Mouse (Mus musculus) hindbrain, embryonic 15.5 days (tissue): ENCODE results near the gene Stxbp2. TPM values are rescaled to one million over a fixed set of nuclear protein-coding genes. Genes with fewer than 3 reads are reported as not detected.

Experiments used
- ATAC-seq: fragments of 200-750 bp; cut with Nextera tagmentation; 2 replicates; pipeline ENCODE4 v1.8.0; 2017; ENCODE audit warnings: low read depth, moderate number of reproducible peaks, moderate TSS enrichment; ENCODE audit not compliant: low FRiP score
- H3K27ac ChIP-seq: fragments of 300-500 bp; sonication (generic); replicated peaks from 2 replicates; pipeline ENCODE4 v1.5.1; 2015; ENCODE audit warnings: mild to moderate bottlenecking, inconsistent platforms
- H3K27me3 ChIP-seq: fragments of 300-500 bp; sonication (generic); 2 replicates; pipeline ENCODE4 v1.6.1; 2015; ENCODE audit warnings: control low read depth, inconsistent platforms
- H3K36me3 ChIP-seq: fragments of 300-500 bp; sonication (generic); 2 replicates; pipeline ENCODE4 v1.6.1; 2015; ENCODE audit warnings: control low read depth, inconsistent platforms
- H3K4me1 ChIP-seq: fragments of 300-500 bp; sonication (generic); replicated peaks from 2 replicates; pipeline ENCODE4 v1.6.1; 2015; ENCODE audit warnings: control low read depth, inconsistent platforms
- H3K4me2 ChIP-seq: fragments of 300-500 bp; sonication (generic); 2 replicates; pipeline ENCODE4 v1.6.1; 2015; ENCODE audit warnings: moderate library complexity, mild to moderate bottlenecking, inconsistent platforms
- H3K4me3 ChIP-seq: fragments of 300-500 bp; sonication (generic); 2 replicates; pipeline ENCODE4 v1.5.1; 2015; ENCODE audit warnings: mild to moderate bottlenecking, inconsistent platforms
- H3K9ac ChIP-seq: fragments of 300-500 bp; sonication (generic); 2 replicates; pipeline ENCODE4 v1.6.1; 2015; ENCODE audit warnings: inconsistent platforms
- H3K9me3 ChIP-seq: fragments of 300-500 bp; sonication (generic); 2 replicates; pipeline ENCODE4 v1.6.1; 2016; ENCODE audit warnings: control low read depth, inconsistent platforms
- WGBS: fragments of 180-500 bp; shearing (Covaris S2); methylation state at CpG from one replicate; pipeline ENCODE4 v1.1.7; 2015; 5-methylcytosine and 5-hydroxymethylcytosine counted together
- polyA plus RNA-seq: library from polyadenylated mRNA; unstranded; fragments of >200 nt; fragmentation: Nextera tagmentation; extraction: Ambion mirVana; gene quantifications from 2 replicates; pipeline ENCODE4 v1.2.1, GENCODE M21; 2015

Stxbp2 gene
- polyA plus RNA-seq, 1 experiment from 2014 or later: 45.3 TPM

- peaks cover 85% of the 10 kb centered on the region for H3K36me3 ChIP-seq
- H3K4me2 ChIP-seq: no peak overlapping the region
- H3K4me1 ChIP-seq: no peaks in the 10 kb centered on the region
- 85% methylated on average over 16 of the region's 16 CpGs for WGBS
- H3K4me3 ChIP-seq: no peak overlapping the region
- no peak overlapping the region for H3K9ac ChIP-seq
- H3K9me3 ChIP-seq: no peaks in the 10 kb centered on the region
- no peaks in the 10 kb centered on the region for H3K27me3 ChIP-seq
- no peak for ATAC-seq
- no peak overlapping the region for H3K27ac ChIP-seq
These were observed 24.2 kb upstream of the Stxbp2 start for GRCm38 (mm10) chr8:3606593-3606992.

GRCm38 (mm10) chr8:3607822-3608221 is 22.9 kb upstream of the Stxbp2 start:
- WGBS: 88% methylated on average over 7 of the region's 7 CpGs
- H3K36me3 ChIP-seq: peaks cover 84% of the 10 kb centered on the region

GRCm38 (mm10) chr8:3609046-3609815 is 21.5 kb upstream of the Stxbp2 start:
- no peaks in the 10 kb centered on the region for H3K4me1 ChIP-seq
- no peak overlapping the region for H3K4me3 ChIP-seq
- H3K27ac ChIP-seq: no peak overlapping the region
- no peaks in the 10 kb centered on the region for H3K9me3 ChIP-seq
- H3K9ac ChIP-seq: no peak overlapping the region
- ATAC-seq: no peak
- H3K27me3 ChIP-seq: no peaks in the 10 kb centered on the region
- no peak overlapping the region for H3K4me2 ChIP-seq
- H3K36me3 ChIP-seq: peaks cover 84% of the 10 kb centered on the region
- WGBS: 83% methylated on average over 12 of the region's 12 CpGs

More at GRCm38 (mm10) chr8:3607822-3608221, 22.9 kb upstream of the Stxbp2 start:
- H3K4me3 ChIP-seq: no peak overlapping the region
- no peak overlapping the region for H3K27ac ChIP-seq
- H3K9me3 ChIP-seq: no peaks in the 10 kb centered on the region
- no peaks in the 10 kb centered on the region for H3K4me1 ChIP-seq
- no peak overlapping the region for H3K4me2 ChIP-seq
- no peaks in the 10 kb centered on the region for H3K27me3 ChIP-seq
- ATAC-seq: no peak
- H3K9ac ChIP-seq: no peak overlapping the region

- Histone ChIP-seq H3K27me3 (no peaks in the 10 kb centered on the region), H3K9me3 (no peaks in the 10 kb centered on the region), H3K4me3 (no peak overlapping the region), H3K36me3 (peaks cover 84% of the 10 kb centered on the region), H3K27ac (no peak overlapping the region), H3K9ac (no peak overlapping the region), H3K4me2 (no peak overlapping the region), H3K4me1 (no peaks in the 10 kb centered on the region)
- no peak for ATAC-seq
- WGBS: 90% methylated on average over 6 of the region's 6 CpGs
These were observed 21.0 kb upstream of the Stxbp2 start for GRCm38 (mm10) chr8:3609816-3610150.

- Histone ChIP-seq H3K9me3 (no peaks in the 10 kb centered on the region), H3K4me3 (peak within 1 kb of the TSS; percentile 61), H3K4me2 (peak within 1 kb of the TSS; percentile 75), H3K27me3 (no peaks in the 10 kb centered on the region), H3K27ac (no peak within 1 kb of the TSS; the same call in 1 of the 2 replicates), H3K36me3 (peaks cover 18% of the 10 kb centered on the region), H3K9ac (peak within 1 kb of the TSS; percentile 63), H3K4me1 (peaks cover 25% of the 10 kb centered on the region)
- ATAC-seq: peak; percentile 96
- WGBS: under 1% methylated on average over 37 of the region's 37 CpGs
These were observed 9.4 kb upstream of the Stxbp2 start, which contains the start of the genes Xab2 and Pet100 for GRCm38 (mm10) chr8:3621199-3621970. Gene Xab2 (minus strand): TSS chr8:3621316. Gene Pet100 (plus strand): TSS chr8:3621548.

GRCm38 (mm10) chr8:3622119-3622518 is 8.6 kb upstream of the Stxbp2 start:
- peaks cover 12% of the 10 kb centered on the region for H3K36me3 ChIP-seq
- no peaks in the 10 kb centered on the region for H3K9me3 ChIP-seq
- H3K27ac ChIP-seq: no peak overlapping the region
- H3K4me3 ChIP-seq: peak overlapping the region; percentile 61
- peak overlapping the region; percentile 53; the same call in 1 of the 2 replicates for H3K9ac ChIP-seq
- peaks cover 25% of the 10 kb centered on the region for H3K4me1 ChIP-seq
- no peaks in the 10 kb centered on the region for H3K27me3 ChIP-seq
- peak overlapping the region; percentile 75 for H3K4me2 ChIP-seq
- ATAC-seq: no peak
- WGBS: 64% methylated on average over 8 of the region's 8 CpGs

GRCm38 (mm10) chr8:3625445-3625844 is 5.3 kb upstream of the Stxbp2 start, which contains the start of gene Pcp2:
Gene Pcp2 (minus strand): TSS chr8:3625545.
- no peak within 1 kb of the TSS for H3K9ac ChIP-seq
- H3K4me2 ChIP-seq: no peak within 1 kb of the TSS
- H3K9me3 ChIP-seq: no peaks in the 10 kb centered on the region
- H3K27me3 ChIP-seq: no peaks in the 10 kb centered on the region
- WGBS: 69% methylated on average over 1 of the region's 1 CpGs
- no peak within 1 kb of the TSS for H3K4me3 ChIP-seq
- no peak within 1 kb of the TSS for H3K27ac ChIP-seq
- no peaks in the 10 kb centered on the region for H3K36me3 ChIP-seq
- H3K4me1 ChIP-seq: peaks cover 13% of the 10 kb centered on the region
- no peak for ATAC-seq

GRCm38 (mm10) chr8:3626971-3627370 is 3.8 kb upstream of the Stxbp2 start:
- H3K4me2 ChIP-seq: no peak overlapping the region
- no peak overlapping the region for H3K9ac ChIP-seq
- no peak overlapping the region for H3K4me3 ChIP-seq
- ATAC-seq: no peak
- no peak overlapping the region for H3K27ac ChIP-seq
- 66% methylated on average over 5 of the region's 5 CpGs for WGBS
- H3K36me3 ChIP-seq: no peaks in the 10 kb centered on the region
- peaks cover 18% of the 10 kb centered on the region for H3K4me1 ChIP-seq
- no peaks in the 10 kb centered on the region for H3K27me3 ChIP-seq
- no peaks in the 10 kb centered on the region for H3K9me3 ChIP-seq

- no peak overlapping the region for H3K4me3 ChIP-seq
- H3K27me3 ChIP-seq: no peaks in the 10 kb centered on the region
- H3K36me3 ChIP-seq: no peaks in the 10 kb centered on the region
- H3K9me3 ChIP-seq: no peaks in the 10 kb centered on the region
- no peak overlapping the region for H3K9ac ChIP-seq
- H3K4me2 ChIP-seq: no peak overlapping the region
- 28% methylated on average over 5 of the region's 5 CpGs for WGBS
- H3K4me1 ChIP-seq: peaks cover 10% of the 10 kb centered on the region
- no peak for ATAC-seq
- H3K27ac ChIP-seq: no peak overlapping the region
These were observed 2.7 kb upstream of the Stxbp2 start for GRCm38 (mm10) chr8:3628014-3628413.

- Histone ChIP-seq H3K27ac (no peak overlapping the region), H3K36me3 (no peaks in the 10 kb centered on the region), H3K4me2 (peak overlapping the region; percentile 78), H3K4me1 (peaks cover 10% of the 10 kb centered on the region), H3K27me3 (no peaks in the 10 kb centered on the region), H3K4me3 (peak overlapping the region; percentile 46), H3K9me3 (no peaks in the 10 kb centered on the region), H3K9ac (peak overlapping the region; percentile 34; the same call in 1 of the 2 replicates)
- peak; percentile 15; the same call in 1 of the 2 replicates for ATAC-seq
- WGBS: 28% methylated on average over 8 of the region's 8 CpGs
These were observed 722 bp downstream of the Stxbp2 start for GRCm38 (mm10) chr8:3631478-3631875.

GRCm38 (mm10) chr8:3645804-3646203 is 15.0 kb downstream of the Stxbp2 start:
- Histone ChIP-seq H3K9ac (no peak overlapping the region), H3K36me3 (no peaks in the 10 kb centered on the region), H3K9me3 (no peaks in the 10 kb centered on the region), H3K27me3 (no peaks in the 10 kb centered on the region), H3K4me3 (no peak overlapping the region), H3K4me1 (no peaks in the 10 kb centered on the region), H3K4me2 (no peak overlapping the region), H3K27ac (no peak overlapping the region)
- ATAC-seq: no peak
- WGBS: 25% methylated on average over 5 of the region's 5 CpGs

- ATAC-seq: no peak
- no peak overlapping the region for H3K9ac ChIP-seq
- H3K27me3 ChIP-seq: no peaks in the 10 kb centered on the region
- H3K36me3 ChIP-seq: no peaks in the 10 kb centered on the region
- H3K4me2 ChIP-seq: no peak overlapping the region
- WGBS: 85% methylated on average over 6 of the region's 6 CpGs
- H3K4me3 ChIP-seq: no peak overlapping the region
- H3K4me1 ChIP-seq: no peaks in the 10 kb centered on the region
- no peak overlapping the region for H3K27ac ChIP-seq
- H3K9me3 ChIP-seq: no peaks in the 10 kb centered on the region
These were observed 16.2 kb downstream of the Stxbp2 start for GRCm38 (mm10) chr8:3646824-3647531.
